Mouse (Mus musculus) embryonic facial prominence, embryonic 13.5 days (tissue): ENCODE measurements around the gene Llcfc1. TPM values are rescaled to one million over a fixed set of nuclear protein-coding genes. Genes with fewer than 3 reads are reported as not detected.

Experiments
- ATAC-seq: fragments of 200-750 bp; cut with Nextera tagmentation; 2 replicates; pipeline ENCODE4 v1.8.0; 2017; ENCODE audit warnings: low read depth; ENCODE audit not compliant: insufficient number of reproducible peaks, insufficient read depth, low FRiP score, low TSS enrichment
- H3K27ac ChIP-seq: fragments of 300-500 bp; sonication (generic); 2 replicates; pipeline ENCODE4 v1.5.1; 2015; ENCODE audit warnings: moderate library complexity, mild to moderate bottlenecking, inconsistent platforms
- H3K27me3 ChIP-seq: fragments of 300-500 bp; sonication (generic); 2 replicates; pipeline ENCODE4 v1.6.1; 2015; ENCODE audit warnings: mild to moderate bottlenecking, inconsistent platforms
- H3K36me3 ChIP-seq: fragments of 300-500 bp; sonication (generic); 2 replicates; pipeline ENCODE4 v1.6.1; 2015; ENCODE audit warnings: mild to moderate bottlenecking, inconsistent platforms
- H3K4me1 ChIP-seq: fragments of 300-500 bp; sonication (generic); 2 replicates; pipeline ENCODE4 v1.6.1; 2015; ENCODE audit warnings: inconsistent platforms
- H3K4me2 ChIP-seq: fragments of 300-500 bp; sonication (generic); 2 replicates; pipeline ENCODE4 v1.6.1; 2015; ENCODE audit warnings: moderate library complexity, mild to moderate bottlenecking, inconsistent platforms
- H3K4me3 ChIP-seq: fragments of 300-500 bp; sonication (generic); 2 replicates; pipeline ENCODE4 v1.5.1; 2015; ENCODE audit warnings: mild to moderate bottlenecking, inconsistent platforms
- H3K9ac ChIP-seq: fragments of 300-500 bp; sonication (generic); 2 replicates; pipeline ENCODE4 v1.6.1; 2015; ENCODE audit warnings: mild to moderate bottlenecking, inconsistent platforms
- H3K9me3 ChIP-seq: fragments of 300-500 bp; sonication (generic); 2 replicates; pipeline ENCODE4 v1.6.1; 2016; ENCODE audit warnings: inconsistent platforms
- WGBS: fragments of 180-500 bp; shearing (Covaris S2); methylation state at CpG from one replicate; pipeline ENCODE4 v1.1.7; 2015; ENCODE audit warnings: mixed read lengths; 5-methylcytosine and 5-hydroxymethylcytosine counted together
- polyA plus RNA-seq: library from polyadenylated mRNA; unstranded; fragments of >200 nt; fragmentation: Nextera tagmentation; extraction: Ambion mirVana; gene quantifications from 2 replicates; pipeline ENCODE4 v1.2.1, GENCODE M21; 2015

The Llcfc1 gene
- polyA plus RNA-seq, 1 experiment from 2014 or later = not detected

DNA sequence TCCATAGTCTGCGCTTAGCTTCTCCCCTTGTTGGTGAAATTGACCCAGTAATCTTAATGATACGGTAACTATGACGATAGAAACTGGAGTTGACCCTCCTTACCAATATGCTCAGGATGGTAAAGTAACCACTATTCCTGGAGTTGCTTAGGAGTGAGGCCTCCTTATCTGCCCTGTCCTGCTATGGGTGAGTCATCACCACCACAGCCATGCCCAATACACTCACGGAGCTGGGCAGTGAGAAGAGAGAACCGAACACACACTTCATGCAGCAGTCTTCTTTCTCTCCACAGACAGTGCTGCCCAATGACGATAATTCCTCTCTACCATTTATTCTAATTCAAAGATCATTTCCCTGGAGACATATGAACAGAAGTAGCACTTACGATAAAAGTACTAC, 22.0 kb downstream of the Llcfc1 start:
- Histone ChIP-seq H3K36me3 (no peaks in the 10 kb centered on the region), H3K4me1 (no peaks in the 10 kb centered on the region), H3K27ac (no peak overlapping the region), H3K9ac (no peak overlapping the region), H3K4me2 (no peak overlapping the region), H3K9me3 (no peaks in the 10 kb centered on the region), H3K27me3 (no peaks in the 10 kb centered on the region), H3K4me3 (no peak overlapping the region)
- WGBS = 88% methylated on average over 7 of the region's 7 CpGs
- no peak for ATAC-seq

DNA sequence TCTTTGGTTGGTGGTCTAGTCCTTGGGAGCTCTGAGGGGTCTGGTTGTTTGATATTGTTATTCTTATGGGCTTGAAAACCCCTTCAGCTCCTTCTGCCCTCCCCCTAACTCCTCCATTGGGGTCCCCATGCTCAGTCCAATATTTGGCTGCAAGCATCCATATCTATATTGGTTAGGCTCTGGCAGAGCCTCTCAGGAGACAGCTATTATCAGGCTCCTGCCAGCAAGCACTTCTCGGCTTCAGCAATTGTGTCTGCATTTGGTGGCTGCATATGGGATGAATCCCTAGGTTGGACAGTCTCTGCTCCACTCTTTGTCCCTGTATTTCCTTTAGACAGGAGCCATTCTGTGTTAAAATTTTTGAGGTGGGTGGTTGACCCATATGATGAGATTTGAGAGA, 26.1 kb downstream of the Llcfc1 start:
- no peak for ATAC-seq
- WGBS = 86% methylated on average over 1 of the region's 1 CpGs

GRCm38 (mm10) chr6:41721430-41721829, 37.2 kb downstream of the Llcfc1 start:
- 87% methylated on average over 2 of the region's 2 CpGs for WGBS
- H3K27me3 ChIP-seq = no peaks in the 10 kb centered on the region
- H3K4me3 ChIP-seq = no peak overlapping the region
- no peak overlapping the region for H3K27ac ChIP-seq
- no peaks in the 10 kb centered on the region for H3K9me3 ChIP-seq
- no peaks in the 10 kb centered on the region for H3K4me1 ChIP-seq
- H3K9ac ChIP-seq = no peak overlapping the region
- H3K4me2 ChIP-seq = no peak overlapping the region
- H3K36me3 ChIP-seq = no peaks in the 10 kb centered on the region
- ATAC-seq = no peak

More for the DNA sequence above, 26.1 kb downstream of the Llcfc1 start:
- no peak overlapping the region for H3K4me2 ChIP-seq
- H3K4me1 ChIP-seq = no peaks in the 10 kb centered on the region
- H3K9ac ChIP-seq = no peak overlapping the region
- H3K27me3 ChIP-seq = no peaks in the 10 kb centered on the region
- no peak overlapping the region for H3K27ac ChIP-seq
- H3K4me3 ChIP-seq = no peak overlapping the region
- H3K36me3 ChIP-seq = no peaks in the 10 kb centered on the region
- no peaks in the 10 kb centered on the region for H3K9me3 ChIP-seq

GRCm38 (mm10) chr6:41727989-41728609, 43.9 kb downstream of the Llcfc1 start:
- no peaks in the 10 kb centered on the region for H3K36me3 ChIP-seq
- H3K9me3 ChIP-seq = no peaks in the 10 kb centered on the region
- H3K4me2 ChIP-seq = no peak overlapping the region
- no peak for ATAC-seq
- no peaks in the 10 kb centered on the region for H3K4me1 ChIP-seq
- H3K27ac ChIP-seq = no peak overlapping the region
- no peaks in the 10 kb centered on the region for H3K27me3 ChIP-seq
- no peak overlapping the region for H3K9ac ChIP-seq
- no peak overlapping the region for H3K4me3 ChIP-seq
- 76% methylated on average over 1 of the region's 1 CpGs for WGBS

DNA sequence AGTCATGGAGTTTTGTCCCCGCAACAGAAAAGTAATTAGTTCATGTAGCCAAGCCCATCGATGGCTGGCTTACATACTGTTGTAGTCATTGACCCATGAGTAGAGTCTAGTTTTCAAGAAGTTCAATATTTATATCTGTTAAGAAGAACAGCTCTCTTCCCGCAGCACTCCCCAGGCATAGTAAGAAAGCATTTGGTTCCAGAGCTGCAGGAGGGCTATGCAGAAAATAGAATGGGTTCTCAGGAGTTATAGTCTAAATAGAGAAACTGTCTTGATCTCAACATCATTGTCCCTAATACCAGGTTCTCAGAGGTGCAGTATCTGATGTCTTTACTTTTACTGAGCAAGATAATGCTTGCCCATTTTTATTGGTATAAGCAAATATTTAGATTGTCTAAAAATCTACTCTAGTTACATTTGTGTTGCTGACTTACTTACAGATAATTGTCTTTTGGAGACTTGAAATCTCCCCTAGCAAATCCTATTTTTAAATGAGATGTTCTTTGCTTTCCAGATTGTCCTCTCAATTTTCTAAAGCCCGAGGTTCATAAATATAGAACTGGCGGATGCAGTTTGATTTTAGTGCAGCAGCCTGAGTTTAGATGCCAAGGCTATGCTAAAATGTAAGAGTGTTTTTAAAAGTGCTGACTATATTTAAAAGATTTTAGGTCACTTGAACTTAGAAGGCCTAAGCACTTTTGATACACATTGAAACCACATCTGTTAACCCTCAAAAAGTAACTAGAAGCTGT, 50.7 kb downstream of the Llcfc1 start:
- Histone ChIP-seq H3K4me3 (no peak overlapping the region), H3K4me2 (no peak overlapping the region), H3K27me3 (no peaks in the 10 kb centered on the region), H3K36me3 (no peaks in the 10 kb centered on the region), H3K9me3 (no peaks in the 10 kb centered on the region), H3K9ac (no peak overlapping the region), H3K4me1 (no peaks in the 10 kb centered on the region), H3K27ac (no peak overlapping the region)
- WGBS = 89% methylated on average over 5 of the region's 5 CpGs
- ATAC-seq = no peak

Other genes with a start within 250 kb of the Llcfc1 start
- not detected in 2 replicates for gene Gm10334, start 238.3 kb upstream of the Llcfc1 start, polyA plus RNA-seq
- not detected in 2 replicates for gene Prss1, start 225.5 kb upstream of the Llcfc1 start, polyA plus RNA-seq
- gene Prss2, start 162.6 kb upstream of the Llcfc1 start, polyA plus RNA-seq = not detected in 2 replicates
- 23.8 and 27.1 TPM in 2 replicates for gene Ephb6, start 78.9 kb upstream of the Llcfc1 start, polyA plus RNA-seq
- 1.3 TPM in 2 replicates for gene Trpv6, start 48.0 kb upstream of the Llcfc1 start, polyA plus RNA-seq
- not detected in 2 replicates for gene Trpv5, start 3.7 kb upstream of the Llcfc1 start, polyA plus RNA-seq
- 1.3 and 3.3 TPM in 2 replicates for gene Kel, start 19.9 kb downstream of the Llcfc1 start, polyA plus RNA-seq
- not detected in 2 replicates for gene Olfr459, start 90.7 kb downstream of the Llcfc1 start, polyA plus RNA-seq
- gene Pip, start 163.1 kb downstream of the Llcfc1 start, polyA plus RNA-seq = not detected in 2 replicates
- not detected in 2 replicates for gene Sval2, start 168.6 kb downstream of the Llcfc1 start, polyA plus RNA-seq